Mouse (Mus musculus) granulocyte monocyte progenitor cell, adult 5-6 weeks (primary cell): ENCODE measurements around the gene Hecw2. TPM values are rescaled to one million over a fixed set of nuclear protein-coding genes. Genes with fewer than 3 reads are reported as not detected.

Experiments used
- ATAC-seq: replicated peaks from 2 replicates; pipeline ENCODE4 v1.8.0; 2016; ENCODE audit warnings: mild to moderate bottlenecking, moderate TSS enrichment, inconsistent platforms; ENCODE audit not compliant: poor library complexity, severe bottlenecking
- total RNA-seq, 2 experiments: library from RNA; stranded (forward) in 1 of 2; stranded (reverse) in 1 of 2; fragments of 200-712, 200-1000 nt in 1 of 2; fragments of >200 nt in 1 of 2; fragmentation: Nextera tagmentation in 1 of 2; gene quantifications; 2 replicates each; pipeline ENCODE4 v1.2.3; 2014 to 2017

Hecw2 gene
- total RNA-seq, 2 experiments from 2014 or later = not detected

DNA sequence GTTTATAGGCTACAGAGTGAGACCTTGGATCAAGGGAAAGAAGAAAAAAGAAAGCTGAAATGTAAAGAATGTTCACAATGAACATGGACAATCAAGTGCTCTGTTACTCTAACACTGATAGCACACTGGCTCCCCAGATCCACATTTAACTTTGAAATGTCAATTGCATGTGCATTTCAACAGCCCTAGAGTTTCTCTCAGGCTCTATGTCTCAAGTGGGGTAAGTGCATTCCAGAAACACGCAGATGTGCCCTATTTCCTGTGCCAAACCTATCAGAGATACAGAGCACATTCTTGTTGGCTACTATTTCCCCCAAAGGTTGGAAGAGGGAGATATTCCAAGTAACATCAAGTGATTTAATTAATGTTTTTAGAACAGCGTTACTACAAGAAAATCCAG is 192.9 kb downstream of the Hecw2 start:
- ATAC-seq = no peak

DNA sequence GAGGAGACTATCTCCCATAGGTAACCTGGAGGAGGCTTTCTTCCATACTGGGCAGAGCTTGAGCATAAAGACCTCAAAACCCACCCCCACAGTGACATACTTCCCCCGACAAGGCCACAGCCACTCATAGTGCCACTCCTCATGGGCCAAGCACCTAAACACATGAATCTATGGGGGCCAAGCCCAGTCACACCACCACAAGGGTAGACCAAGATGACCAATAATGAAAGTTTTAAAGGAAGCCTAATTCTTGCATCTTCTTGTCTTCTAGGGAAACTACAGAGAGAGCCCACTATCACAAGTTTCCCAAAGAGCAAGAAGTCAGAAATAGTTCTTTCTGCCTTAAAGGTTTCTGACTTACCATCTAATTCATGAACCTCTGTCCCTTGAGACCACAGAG is 197.7 kb downstream of the Hecw2 start:
- ATAC-seq = no peak

- no peak for ATAC-seq
Measured at GRCm38 (mm10) chr1:53986185-53986892, 208.6 kb downstream of the Hecw2 start.

GRCm38 (mm10) chr1:53978514-53978831 is 216.5 kb downstream of the Hecw2 start:
- ATAC-seq = no peak

DNA sequence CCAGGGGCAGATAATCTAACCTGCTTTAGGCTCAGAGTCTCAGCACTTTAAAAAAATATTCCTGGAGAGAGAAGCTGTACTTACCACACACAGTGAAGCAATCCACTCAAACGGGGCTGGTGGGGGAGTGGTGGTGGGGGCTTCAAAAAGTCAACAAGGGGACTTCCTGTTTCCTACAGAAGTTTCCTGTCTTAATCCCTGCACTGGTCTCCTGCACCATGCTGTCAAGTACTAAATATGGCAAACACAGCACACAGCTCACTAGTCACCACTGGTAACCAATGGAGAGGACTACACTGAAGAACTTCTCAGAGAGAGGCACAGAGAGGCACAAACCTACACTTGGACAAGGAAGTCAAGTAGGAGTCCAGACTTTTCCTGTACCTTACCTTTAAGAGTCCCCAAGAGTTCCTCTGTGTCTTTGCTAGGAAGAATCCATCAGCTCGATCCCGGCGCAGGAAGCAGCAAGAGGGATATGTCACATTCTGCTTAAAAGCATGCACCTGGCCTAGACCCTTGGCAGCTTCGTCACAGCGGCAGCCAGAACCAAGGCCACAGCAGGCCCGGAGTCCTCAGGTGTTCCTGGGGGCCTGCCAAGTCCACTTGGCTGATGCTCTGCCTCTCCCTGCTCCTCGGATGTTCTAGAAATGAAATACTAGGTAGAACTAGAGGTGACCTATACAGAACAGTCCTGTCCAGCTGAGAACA is 217.0 kb downstream of the Hecw2 start:
- peak; percentile 82 for ATAC-seq

- 0 out of 2 replicates have a peak, but pooled peaks have one; percentile 4 for ATAC-seq
Measured at GRCm38 (mm10) chr1:53976721-53977120, 218.2 kb downstream of the Hecw2 start.

GRCm38 (mm10) chr1:53976100-53976499 is 218.9 kb downstream of the Hecw2 start:
- no peak for ATAC-seq

DNA sequence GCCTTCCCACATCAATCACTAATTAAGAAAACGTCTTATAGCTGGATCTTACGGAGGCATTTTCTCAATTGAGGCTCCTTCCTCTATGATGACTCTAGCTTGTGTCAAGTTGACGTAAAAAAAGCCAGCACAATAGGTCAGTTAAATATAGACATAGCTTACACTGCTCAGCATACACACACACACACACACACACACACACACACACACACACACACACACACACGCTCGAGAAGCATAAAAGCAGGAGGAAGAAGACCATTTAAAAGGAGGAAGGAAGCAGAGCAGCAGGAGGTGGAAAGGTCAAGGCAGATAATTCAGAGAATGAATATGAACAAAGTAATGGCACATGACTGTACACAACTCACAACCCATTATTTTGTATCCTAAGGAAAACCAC is 220.0 kb downstream of the Hecw2 start:
- ATAC-seq = peak; percentile 23; the same call in 1 of the 2 replicates

GRCm38 (mm10) chr1:53970326-53970977 is 224.5 kb downstream of the Hecw2 start:
- no peak for ATAC-seq

GRCm38 (mm10) chr1:53952395-53952794 is 242.6 kb downstream of the Hecw2 start:
- no peak for ATAC-seq

GRCm38 (mm10) chr1:53945815-53946214 is 249.2 kb downstream of the Hecw2 start:
- peak; percentile 96 for ATAC-seq

DNA sequence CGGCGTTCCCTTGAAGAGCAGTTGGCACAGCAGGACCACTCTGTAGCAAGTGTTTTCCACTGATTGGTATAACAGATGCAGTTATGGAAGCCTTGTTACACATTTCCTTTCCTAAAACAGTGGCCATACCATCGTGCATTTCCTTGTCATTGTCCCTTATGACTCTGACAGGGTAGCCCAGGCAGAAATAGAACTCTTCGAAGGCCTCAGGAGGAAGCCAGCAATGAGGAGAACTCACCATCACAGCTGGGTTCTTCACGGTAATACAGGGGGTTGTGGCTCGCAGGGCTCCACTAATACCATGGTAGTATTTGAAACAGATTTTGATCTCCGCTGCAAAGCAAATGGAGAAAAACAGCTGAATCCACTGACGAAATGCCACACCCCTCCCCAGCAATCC is 252.5 kb downstream of the Hecw2 start:
- ATAC-seq = no peak

- peak; percentile 51 for ATAC-seq
Measured at GRCm38 (mm10) chr1:53941528-53941927, 253.4 kb downstream of the Hecw2 start.

- peak; percentile 66 for ATAC-seq
Measured at GRCm38 (mm10) chr1:53940268-53941017, 254.5 kb downstream of the Hecw2 start.

GRCm38 (mm10) chr1:53939291-53939690 is 255.7 kb downstream of the Hecw2 start:
- no peak for ATAC-seq

DNA sequence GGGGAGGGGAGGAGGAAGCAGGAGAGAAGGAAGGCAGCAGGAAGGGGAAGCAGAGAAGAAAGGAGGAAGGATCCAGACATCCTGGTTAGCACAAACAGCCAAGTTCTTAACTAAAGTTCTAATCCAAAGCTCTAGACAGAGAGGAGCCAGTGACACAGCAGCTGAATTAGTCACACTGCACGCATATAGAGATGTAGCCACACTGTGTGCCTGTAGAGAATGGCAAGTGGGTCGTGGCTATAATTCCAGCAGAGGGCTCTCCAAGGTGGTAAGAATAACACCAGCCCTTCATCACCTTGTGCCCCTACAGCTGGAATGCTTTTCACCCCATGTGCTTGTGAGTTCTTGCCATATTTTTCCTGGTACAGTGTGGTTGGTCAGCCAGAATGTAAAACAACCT is 261.7 kb downstream of the Hecw2 start:
- no peak; the same call in 1 of the 2 replicates for ATAC-seq

DNA sequence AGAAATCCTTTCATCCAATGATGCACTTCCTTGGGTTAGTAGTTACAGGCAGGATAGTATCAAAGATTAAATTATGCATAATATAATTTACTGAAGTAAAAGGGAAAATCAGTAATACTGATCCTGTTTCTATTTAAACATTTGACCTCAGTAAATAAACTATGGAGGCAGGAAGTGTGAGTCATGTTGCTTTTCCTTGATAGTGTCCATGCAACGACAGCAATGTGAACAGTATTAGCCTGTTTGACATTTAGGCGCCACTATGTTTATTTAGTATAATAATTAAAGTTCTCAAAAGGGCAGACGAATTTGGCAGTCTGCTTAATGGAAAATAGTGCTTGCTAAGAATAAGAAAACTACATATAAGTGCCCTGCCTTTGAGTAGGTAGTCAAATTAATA is 263.7 kb downstream of the Hecw2 start:
- no peak for ATAC-seq

GRCm38 (mm10) chr1:53927605-53928004 is 267.4 kb downstream of the Hecw2 start:
- ATAC-seq = peak; percentile 54

DNA sequence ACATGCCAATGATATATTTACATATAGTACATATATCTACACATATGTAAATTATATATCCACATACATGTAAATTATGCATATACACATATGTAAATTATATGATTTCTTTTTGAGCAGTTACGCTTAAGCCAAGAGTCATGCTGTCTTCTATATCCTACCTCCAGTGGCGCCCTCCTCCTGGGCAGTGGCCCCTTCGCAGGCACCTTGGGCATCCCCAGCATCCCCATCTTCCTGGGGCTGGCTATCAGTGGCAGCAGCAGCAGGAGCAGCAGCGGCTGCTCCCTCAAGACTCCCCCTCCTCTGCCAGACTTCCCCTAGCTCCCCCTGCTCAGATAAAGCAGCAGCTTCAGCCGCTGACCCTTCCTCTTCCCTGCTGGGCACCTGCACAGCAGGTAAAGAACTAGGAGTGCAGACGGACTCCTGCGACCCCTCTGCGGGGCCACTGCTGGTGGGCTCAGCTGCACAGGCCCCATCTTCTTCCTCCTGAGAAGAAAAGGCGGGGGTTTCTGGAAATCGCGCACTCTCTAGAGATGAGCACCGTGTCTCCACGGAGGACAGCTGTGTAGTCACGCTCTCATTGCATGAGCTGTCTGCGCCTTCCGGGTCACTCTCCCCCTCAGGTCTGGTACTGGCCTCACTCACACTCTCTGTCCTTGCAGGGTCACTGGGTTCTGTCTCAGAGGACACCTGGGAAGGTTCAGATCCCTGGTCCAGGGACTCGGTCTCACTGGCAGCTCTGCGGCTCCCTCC is 269.6 kb downstream of the Hecw2 start:
- ATAC-seq = no peak

- ATAC-seq = no peak
Measured at GRCm38 (mm10) chr1:53911848-53912247, 283.1 kb downstream of the Hecw2 start.
